Mouse (Mus musculus): ENCODE data around the gene Mrps26.
A peak's percentile ranks its signal among the peaks of the same experiment; 100 is the strongest.
"Not testable (repeated sequence)": the region's sequence is repeated elsewhere in the genome, so short reads cannot be mapped to it uniquely, and the experiment has no call there.

The Mrps26 gene

DNA sequence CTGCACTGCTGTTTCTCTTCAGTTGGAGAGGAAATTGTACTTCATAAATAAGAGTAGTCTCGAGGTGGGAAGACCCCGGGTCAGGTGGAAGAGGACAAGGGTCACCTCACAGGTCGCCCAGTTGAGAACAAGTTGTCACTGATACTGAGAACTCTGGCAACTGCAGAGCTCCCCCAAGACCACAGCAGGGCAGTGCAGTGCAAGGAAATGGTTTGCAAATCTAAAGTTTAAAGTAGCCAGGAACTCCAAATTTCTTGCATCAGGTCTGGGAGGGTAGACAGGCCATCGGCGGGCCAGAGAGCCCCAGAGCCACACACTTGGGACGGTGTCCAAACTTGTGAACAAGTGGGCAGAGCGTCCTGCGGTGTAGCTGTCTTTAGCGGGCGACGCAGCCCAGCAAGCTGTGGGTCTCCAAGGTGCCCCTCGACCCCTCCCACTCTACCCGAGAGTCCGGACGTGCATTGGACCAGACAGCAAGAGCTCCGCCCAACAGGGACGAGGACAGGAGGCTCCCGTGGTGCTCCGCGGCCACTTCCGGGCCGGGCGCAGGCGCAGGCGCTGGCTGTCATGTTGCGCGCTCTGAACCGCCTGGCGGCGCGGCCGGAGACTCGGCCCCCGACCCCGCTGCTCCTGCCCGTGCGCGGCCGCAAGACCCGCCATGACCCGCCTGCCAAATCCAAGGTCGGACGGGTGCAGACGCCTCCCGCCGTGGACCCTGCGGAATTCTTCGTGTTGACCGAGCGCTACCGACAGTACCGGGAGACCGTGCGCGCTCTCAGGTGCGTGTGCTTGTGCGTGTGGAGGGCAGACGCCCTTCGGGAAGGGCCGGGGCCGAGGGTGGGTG is at the start of gene Mrps26:
Mrps26 (plus strand) TSS at position 531 of the 844 bp plus-strand sequence.
- DNase-seq (ENCODE audit: low read depth, low spot score): peak; percentile 93

- DNase-seq (ENCODE audit: low read depth, low spot score): no peak
Measured at GRCm38 (mm10) chr2:130513907-130514306, 49.6 kb upstream of the Mrps26 start.

DNA sequence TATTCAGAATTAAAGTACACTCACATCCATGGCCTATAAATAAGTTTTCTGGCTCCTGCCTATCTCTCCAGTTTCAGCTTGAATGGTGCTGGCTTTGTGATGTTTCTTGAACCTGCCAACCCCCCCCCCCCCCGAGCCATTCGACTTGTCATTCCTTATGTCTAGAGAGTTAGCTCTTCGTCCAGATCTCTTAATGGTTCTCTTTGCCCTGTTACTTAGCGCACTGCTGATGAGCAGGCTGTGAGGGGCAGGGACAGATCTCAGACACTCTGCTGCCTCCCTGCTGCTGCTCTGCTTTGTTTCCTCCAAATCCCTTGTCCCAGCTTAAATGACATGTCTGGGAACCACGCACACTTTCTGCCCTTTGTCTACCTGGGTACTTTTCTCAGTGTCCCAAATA is 47.8 kb upstream of the Mrps26 start:
- DNase-seq (ENCODE audit: low read depth, low spot score): no peak

GRCm38 (mm10) chr2:130521927-130522326 is 41.6 kb upstream of the Mrps26 start:
- DNase-seq (ENCODE audit: low read depth, low spot score): no peak

DNA sequence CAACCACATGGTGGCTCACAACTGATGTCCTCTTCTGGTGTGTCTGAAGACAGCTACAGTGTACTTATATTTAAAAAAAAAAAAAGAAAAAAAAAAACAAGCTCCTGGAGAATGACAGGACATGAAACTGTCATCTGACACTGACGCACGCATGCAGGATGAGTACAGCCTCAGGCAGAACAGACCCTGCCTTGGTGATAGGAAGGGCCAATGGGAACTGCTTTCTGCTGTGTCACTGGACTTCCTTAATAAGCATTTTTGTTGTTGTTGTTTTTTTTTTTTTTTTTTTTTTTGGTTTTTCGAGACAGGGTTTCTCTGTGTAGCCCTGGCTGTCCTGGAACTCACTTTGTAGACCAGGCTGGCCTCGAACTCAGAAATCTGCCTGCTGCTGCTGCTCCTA is 38.1 kb upstream of the Mrps26 start:
- DNase-seq (ENCODE audit: low read depth, low spot score): not testable (repeated sequence)

DNA sequence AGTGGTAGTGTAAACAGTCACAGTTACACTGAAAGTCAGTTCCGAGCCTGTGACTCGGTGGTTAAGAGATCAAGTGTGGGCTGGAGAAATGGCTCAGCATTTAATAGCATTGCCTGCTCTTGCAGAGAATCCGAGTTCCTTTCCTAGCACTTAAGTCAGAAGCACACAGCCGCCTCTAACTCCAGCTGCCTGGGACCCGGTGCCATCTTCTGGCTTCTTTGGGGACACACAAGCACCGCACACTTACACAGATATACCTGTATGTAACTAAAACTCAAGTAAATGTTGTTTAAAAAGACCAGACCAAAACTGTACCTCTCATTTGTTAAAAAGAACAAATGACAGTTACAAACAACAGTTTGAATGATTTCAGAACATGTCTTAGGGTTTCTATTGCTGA is 35.1 kb upstream of the Mrps26 start:
- no peak for DNase-seq (ENCODE audit: low read depth, low spot score)

DNA sequence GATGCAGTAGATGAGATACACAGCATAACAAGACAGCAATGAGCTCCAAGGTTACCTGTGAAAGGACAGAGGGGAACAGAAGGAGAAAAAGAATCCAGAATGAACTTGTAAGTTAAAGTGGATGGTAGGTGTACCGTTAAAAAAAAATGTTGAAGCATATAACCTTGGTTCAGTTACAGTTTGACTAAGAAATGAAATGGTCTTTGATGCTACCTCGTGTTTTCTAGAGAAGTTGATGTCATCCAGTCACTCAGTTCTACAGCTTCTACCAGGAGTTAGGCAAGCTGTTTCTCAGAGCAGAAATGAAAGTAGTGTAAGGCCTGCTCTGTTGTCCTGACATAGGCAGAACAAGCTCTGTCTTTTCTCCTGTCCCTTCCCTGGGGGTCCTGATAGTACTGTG is 34.3 kb upstream of the Mrps26 start:
- no peak for DNase-seq (ENCODE audit: low read depth, low spot score)

GRCm38 (mm10) chr2:130529925-130530324 is 33.6 kb upstream of the Mrps26 start:
- DNase-seq (ENCODE audit: low read depth, low spot score): no peak

DNA sequence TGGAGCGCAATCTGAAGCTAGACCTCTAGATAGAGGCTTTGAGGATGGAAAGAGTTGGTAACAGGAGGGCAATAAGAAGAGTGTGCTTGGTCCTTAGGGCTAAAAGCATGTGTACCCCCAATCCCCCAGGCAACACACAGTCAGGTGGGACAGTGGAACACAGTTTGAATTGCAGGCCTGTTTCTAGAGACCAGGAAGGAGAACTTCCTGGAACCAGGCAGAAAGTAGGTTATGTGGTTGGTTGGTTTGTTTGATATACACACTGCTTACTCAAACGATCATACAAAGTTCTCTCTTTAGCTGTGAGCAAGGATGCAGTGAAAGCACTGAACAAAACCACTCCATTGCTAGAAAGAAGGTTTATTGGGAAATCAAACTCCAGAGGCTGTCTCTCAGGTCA is 31.3 kb upstream of the Mrps26 start:
- DNase-seq (ENCODE audit: low read depth, low spot score): no peak

GRCm38 (mm10) chr2:130535017-130535416 is 28.5 kb upstream of the Mrps26 start:
- DNase-seq (ENCODE audit: low read depth, low spot score): no peak

DNA sequence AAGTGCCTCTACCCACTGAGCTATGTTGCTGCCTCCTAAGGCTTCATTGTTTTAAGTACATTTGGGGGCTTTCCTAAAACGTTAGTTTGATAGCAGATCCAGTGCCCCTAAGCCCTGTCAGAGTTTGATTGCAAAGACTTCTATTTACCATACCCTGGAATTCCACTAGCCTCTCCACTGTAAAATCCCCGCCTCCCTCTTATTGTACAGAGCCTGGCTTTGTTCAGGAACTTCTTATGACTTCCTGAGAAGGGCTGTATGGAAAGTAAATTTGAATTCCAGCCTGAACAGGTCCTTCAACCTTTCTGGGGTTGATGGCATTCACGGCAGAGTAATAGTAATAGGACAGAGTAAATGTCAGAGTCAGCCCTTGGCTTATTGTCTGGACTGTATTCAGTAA is 26.7 kb upstream of the Mrps26 start:
- no peak for DNase-seq (ENCODE audit: low read depth, low spot score)

- DNase-seq (ENCODE audit: low read depth, low spot score): no peak
Measured at GRCm38 (mm10) chr2:130538876-130539546, 24.5 kb upstream of the Mrps26 start.

GRCm38 (mm10) chr2:130540266-130540665 is 23.3 kb upstream of the Mrps26 start:
- no peak for DNase-seq (ENCODE audit: low read depth, low spot score)

GRCm38 (mm10) chr2:130546957-130547356 is 16.6 kb upstream of the Mrps26 start:
- DNase-seq (ENCODE audit: low read depth, low spot score): no peak

DNA sequence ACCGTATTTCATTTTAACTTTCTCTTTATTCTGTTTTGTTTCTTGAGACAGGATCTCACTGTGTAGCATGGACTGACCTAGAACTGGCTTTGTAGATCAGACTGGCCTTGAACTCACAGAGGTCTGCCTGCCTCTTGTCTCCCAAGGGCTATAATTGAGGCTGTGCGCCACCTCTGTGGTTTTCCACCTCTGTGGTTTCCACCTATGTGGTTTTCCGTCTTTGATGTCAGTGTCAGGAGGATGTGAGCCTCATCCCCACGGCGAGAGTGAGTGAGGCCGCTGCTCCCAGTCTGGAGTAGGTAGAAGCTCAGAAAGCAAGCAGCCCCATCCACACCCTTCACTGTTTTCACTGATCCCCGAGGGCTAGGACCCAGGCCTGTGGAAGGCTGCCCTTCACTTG is 8.7 kb upstream of the Mrps26 start:
- no peak for DNase-seq (ENCODE audit: low read depth, low spot score)

DNA sequence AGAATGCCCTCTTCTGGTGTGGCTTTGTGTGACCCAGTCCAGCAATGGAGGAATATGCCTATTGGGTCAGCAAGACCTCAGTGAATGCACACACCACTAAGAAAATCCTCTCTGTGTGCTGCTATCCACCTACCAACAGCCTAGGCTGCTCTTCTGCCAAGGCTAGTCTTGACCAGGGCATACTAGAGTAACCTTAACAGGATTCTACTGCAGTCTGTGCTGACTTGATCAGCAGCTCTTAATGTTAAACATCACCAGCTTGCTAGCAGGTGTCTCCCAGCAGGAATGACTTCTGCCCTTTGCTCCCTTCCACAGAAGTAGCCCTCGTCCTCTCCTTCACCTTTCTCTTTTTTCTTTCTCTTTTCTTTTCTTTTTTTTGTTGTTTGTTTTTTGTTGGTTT is 7.2 kb upstream of the Mrps26 start:
- no peak for DNase-seq (ENCODE audit: low read depth, low spot score)

GRCm38 (mm10) chr2:130557462-130557861 is 6.1 kb upstream of the Mrps26 start:
- no peak for DNase-seq (ENCODE audit: low read depth, low spot score)

DNA sequence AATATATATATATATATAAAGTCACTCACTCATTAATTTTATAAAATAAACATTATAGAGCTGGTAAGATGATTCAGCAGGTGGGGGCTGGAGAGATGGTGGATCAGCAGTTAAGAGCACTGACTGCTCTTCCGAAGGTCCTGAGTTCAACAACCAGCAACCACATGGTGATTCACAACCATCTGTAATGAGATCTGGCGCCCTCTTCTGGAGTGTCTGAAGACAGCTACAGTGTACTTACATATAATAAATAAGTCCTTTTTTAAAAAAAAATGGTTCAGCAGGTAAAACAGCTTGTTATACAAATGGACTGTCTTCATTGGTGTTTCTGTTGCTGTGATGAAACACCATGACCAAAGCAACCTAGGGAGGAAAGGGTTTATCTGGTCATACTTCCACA is 5.5 kb upstream of the Mrps26 start:
- no peak for DNase-seq (ENCODE audit: low read depth, low spot score)

- no peak for DNase-seq (ENCODE audit: low read depth, low spot score)
Measured at GRCm38 (mm10) chr2:130564063-130564462, 521 bp downstream of the Mrps26 start.

GRCm38 (mm10) chr2:130564983-130565382 is 1.4 kb downstream of the Mrps26 start:
- DNase-seq (ENCODE audit: low read depth, low spot score): no peak

- no peak for DNase-seq (ENCODE audit: low read depth, low spot score)
Measured at GRCm38 (mm10) chr2:130568921-130569320, 5.4 kb downstream of the Mrps26 start.

GRCm38 (mm10) chr2:130569926-130570325 is 6.4 kb downstream of the Mrps26 start:
- DNase-seq (ENCODE audit: low read depth, low spot score): no peak

DNA sequence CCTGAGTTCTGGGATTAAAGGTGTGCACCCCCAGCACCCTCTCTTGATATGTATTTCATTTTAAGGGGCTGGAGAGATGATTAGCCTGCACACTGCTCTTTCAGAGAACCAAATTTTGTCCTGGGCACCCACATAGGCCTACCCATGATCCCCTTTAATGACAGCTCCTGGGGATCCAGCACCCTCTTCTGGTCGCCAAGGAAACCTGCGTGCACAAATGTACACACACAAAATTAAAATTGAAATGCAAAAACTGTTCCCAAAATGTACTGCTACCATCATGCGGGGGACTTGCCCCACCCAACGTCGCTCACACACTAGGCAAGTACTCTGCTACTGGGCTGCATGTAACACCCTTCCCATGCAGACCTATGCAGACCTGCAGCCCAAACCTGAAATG is 11.4 kb downstream of the Mrps26 start:
- DNase-seq (ENCODE audit: low read depth, low spot score): no peak

Measured in telencephalon, adult 2 months (tissue).